Mouse (Mus musculus) liver, embryonic 14.5 days (tissue): ENCODE results near the gene Bloc1s6. TPM values are rescaled to one million over a fixed set of nuclear protein-coding genes. Genes with fewer than 3 reads are reported as not detected.

ENCODE experiments used
- ATAC-seq: fragments of 200-750 bp; cut with Nextera tagmentation; 2 replicates; pipeline ENCODE4 v1.8.0; 2017; ENCODE audit warnings: moderate number of reproducible peaks, mild to moderate bottlenecking, moderate library complexity; ENCODE audit not compliant: insufficient read depth
- DNase-seq, 3 experiments: peaks; one replicate each; pipeline ENCODE4 v3.0.0-alpha.2; 2012 to 2013; ENCODE audit warnings: low read depth in 3 of 3, low spot score in 3 of 3
- H3K27ac ChIP-seq: fragments of 300-500 bp; sonication (generic); 2 replicates; pipeline ENCODE4 v1.5.1; 2014; ENCODE audit warnings: moderate library complexity, mild to moderate bottlenecking, control low read depth, inconsistent platforms
- H3K27me3 ChIP-seq: fragments of 300-500 bp; sonication (generic); 2 replicates; pipeline ENCODE4 v1.6.1; 2014; ENCODE audit warnings: mild to moderate bottlenecking, low read length, moderate library complexity; ENCODE audit not compliant: control insufficient read depth, insufficient read depth
- H3K36me3 ChIP-seq: fragments of 300-500 bp; sonication (generic); replicated peaks from 2 replicates; pipeline ENCODE4 v1.6.1; 2014; ENCODE audit warnings: low read depth; ENCODE audit not compliant: control insufficient read depth, insufficient read depth
- H3K4me1 ChIP-seq, 2 experiments: fragments of 200-500 bp in 1 of 2; fragments of 300-500 bp in 1 of 2; sonication (generic) in 1 of 2; replicated peaks; 2 replicates each; pipeline ENCODE4 v1.6.1; 2012 to 2014; ENCODE audit warnings: antibody characterized with exemption in 1 of 2, inconsistent platforms in 1 of 2, low read length in 1 of 2; ENCODE audit not compliant: control insufficient read depth in 2 of 2, insufficient read depth in 2 of 2
- H3K4me2 ChIP-seq: fragments of 300-500 bp; sonication (generic); 2 replicates; pipeline ENCODE4 v1.6.1; 2014; ENCODE audit warnings: low read depth, mild to moderate bottlenecking, control low read depth, moderate library complexity
- H3K4me3 ChIP-seq, 2 experiments: fragments of 200-500 bp in 1 of 2; fragments of 300-500 bp in 1 of 2; sonication (generic) in 1 of 2; 2 replicates each; pipeline ENCODE4 v1.5.1; 2012 to 2014; ENCODE audit warnings: low read depth in 2 of 2, low read length in 2 of 2, mild to moderate bottlenecking in 2 of 2, control low read depth in 1 of 2, inconsistent platforms in 1 of 2, moderate library complexity in 1 of 2; ENCODE audit not compliant: insufficient read depth in 1 of 2
- H3K9ac ChIP-seq: fragments of 300-500 bp; sonication (generic); replicated peaks from 2 replicates; pipeline ENCODE4 v1.6.1; 2014; ENCODE audit warnings: mild to moderate bottlenecking, control low read depth, moderate library complexity
- H3K9me3 ChIP-seq: fragments of 300-500 bp; sonication (generic); 2 replicates; pipeline ENCODE4 v1.6.1; 2016; ENCODE audit warnings: low read length, mixed read lengths; ENCODE audit not compliant: control insufficient read depth
- CTCF ChIP-seq: IDR thresholded peaks from 2 replicates; pipeline ENCODE4 v1.5.1; 2016; ENCODE audit warnings: antibody characterized with exemption, low read depth, control low read depth
- EP300 ChIP-seq: IDR thresholded peaks from 2 replicates; pipeline ENCODE4 v1.6.1; 2016; ENCODE audit warnings: antibody characterized with exemption, low read depth
- WGBS: fragments of 180-500 bp; shearing (Covaris S2); extraction: QIAGEN DNeasy Blood & Tissue Kit; methylation state at CpG from one replicate; pipeline ENCODE4 v1.1.7; 2014; ENCODE audit not compliant: insufficient replicate concordance; 5-methylcytosine and 5-hydroxymethylcytosine counted together
- polyA plus RNA-seq, 2 experiments: library from polyadenylated mRNA; depleted of rRNA in 1 of 2; stranded (reverse) in 1 of 2; unstranded in 1 of 2; fragments of >200 nt; fragmentation: Nextera tagmentation in 1 of 2; extraction: Ambion mirVana in 1 of 2; gene quantifications; 2 replicates each; pipeline versions ENCODE4 v1.2.1 to v1.2.3; 2012 to 2014

Gene Bloc1s6
- polyA plus RNA-seq, 2 experiments = 7.8 to 15.1 TPM

DNA sequence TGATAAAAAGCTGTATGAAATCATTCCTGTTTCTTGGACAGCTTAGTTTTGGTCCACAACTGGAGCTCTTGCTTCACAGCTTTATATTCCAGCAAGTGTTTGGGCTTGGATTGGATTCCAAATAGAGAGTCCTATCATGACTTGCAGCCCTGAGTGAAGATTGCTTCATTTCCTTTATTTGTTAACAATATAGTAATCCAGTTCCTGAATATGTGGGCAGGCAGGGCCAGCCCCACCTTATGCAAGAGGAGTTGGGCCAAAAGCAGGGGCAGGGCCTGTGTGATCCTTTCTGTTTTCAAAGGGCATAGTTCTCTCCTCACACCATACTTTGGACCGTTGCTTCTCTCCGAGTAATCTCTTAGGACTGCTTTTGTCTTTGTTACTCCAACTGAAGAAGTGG, 32.7 kb downstream of the Bloc1s6 start:
- TF ChIP-seq EP300 = no peak
- no peak for TF ChIP-seq CTCF
- ATAC-seq = no peak
- Histone ChIP-seq H3K4me3 (no peak overlapping the region), H3K9ac (no peak overlapping the region), H3K4me1 (no peaks in the 10 kb centered on the region), H3K36me3 (no peaks in the 10 kb centered on the region), H3K9me3 (no peaks in the 10 kb centered on the region), H3K4me2 (no peak overlapping the region), H3K27me3 (no peaks in the 10 kb centered on the region; the same call in 1 of the 2 replicates), H3K27ac (no peak overlapping the region)
- WGBS = 50% methylated on average over 2 of the region's 2 CpGs
- no peak for DNase-seq

- 60% methylated on average over 1 of the region's 1 CpGs for WGBS
- ATAC-seq = no peak
These were observed 34.6 kb downstream of the Bloc1s6 start for GRCm38 (mm10) chr2:122772899-122773298.

GRCm38 (mm10) chr2:122775491-122775890, 37.2 kb downstream of the Bloc1s6 start:
- TF ChIP-seq CTCF (no peak), EP300 (no peak)
- no peak overlapping the region for H3K4me2 ChIP-seq
- no peaks in the 10 kb centered on the region for H3K9me3 ChIP-seq
- no peak overlapping the region for H3K27ac ChIP-seq
- H3K4me1 ChIP-seq = peaks cover 0 to 3% of the 10 kb centered on the region in 2 experiments; a peak in 2 of 4 replicates
- H3K36me3 ChIP-seq = no peaks in the 10 kb centered on the region
- H3K4me3 ChIP-seq = no peak overlapping the region
- no peaks in the 10 kb centered on the region for H3K27me3 ChIP-seq
- WGBS = 38% methylated on average over 1 of the region's 1 CpGs
- no peak overlapping the region for H3K9ac ChIP-seq
- ATAC-seq (no peak), DNase-seq (no peak)

More at GRCm38 (mm10) chr2:122772899-122773298, 34.6 kb downstream of the Bloc1s6 start:
- no peak overlapping the region for H3K27ac ChIP-seq
- no peak for DNase-seq
- TF ChIP-seq EP300 (no peak), CTCF (no peak)
- no peaks in the 10 kb centered on the region for H3K27me3 ChIP-seq
- H3K36me3 ChIP-seq = no peaks in the 10 kb centered on the region
- H3K9me3 ChIP-seq = no peaks in the 10 kb centered on the region
- H3K9ac ChIP-seq = no peak overlapping the region
- H3K4me2 ChIP-seq = no peak overlapping the region
- no peak overlapping the region for H3K4me3 ChIP-seq
- H3K4me1 ChIP-seq = no peaks in the 10 kb centered on the region

- Histone ChIP-seq H3K27me3 (no peaks in the 10 kb centered on the region), H3K36me3 (no peaks in the 10 kb centered on the region), H3K4me2 (no peak overlapping the region), H3K9ac (no peak overlapping the region), H3K4me1 (peaks cover 0 to 3% of the 10 kb centered on the region in 2 experiments; a peak in 2 of 4 replicates), H3K27ac (no peak overlapping the region), H3K4me3 (no peak overlapping the region), H3K9me3 (no peaks in the 10 kb centered on the region)
- 25% methylated on average over 2 of the region's 2 CpGs for WGBS
- DNase-seq (no peak), ATAC-seq (peak; percentile 31; the same call in 1 of the 2 replicates)
- TF ChIP-seq EP300 (no peak), CTCF (no peak)
These were observed 38.5 kb downstream of the Bloc1s6 start for GRCm38 (mm10) chr2:122776823-122777222.

GRCm38 (mm10) chr2:122779967-122780366, 41.7 kb downstream of the Bloc1s6 start:
- H3K4me3 ChIP-seq = no peak overlapping the region
- peaks cover 0 to 3% of the 10 kb centered on the region in 2 experiments; a peak in 2 of 4 replicates for H3K4me1 ChIP-seq
- H3K27me3 ChIP-seq = no peaks in the 10 kb centered on the region
- no peaks in the 10 kb centered on the region for H3K36me3 ChIP-seq
- no peak overlapping the region for H3K9ac ChIP-seq
- TF ChIP-seq CTCF = no peak
- TF ChIP-seq EP300 = no peak
- WGBS = 50% methylated on average over 5 of the region's 5 CpGs
- no peaks in the 10 kb centered on the region for H3K9me3 ChIP-seq
- DNase-seq = no peak
- H3K4me2 ChIP-seq = no peak overlapping the region
- no peak overlapping the region for H3K27ac ChIP-seq
- no peak for ATAC-seq
